Mouse (Mus musculus) spleen, postnatal 14 days (tissue): ENCODE results near the gene Nhlrc1.

ENCODE experiments used
- DNase-seq, 2 experiments: peaks; one replicate each; pipeline ENCODE4 v3.0.0; 2021 to 2022; ENCODE audit warnings: low spot score in 2 of 2

Gene Nhlrc1

DNA sequence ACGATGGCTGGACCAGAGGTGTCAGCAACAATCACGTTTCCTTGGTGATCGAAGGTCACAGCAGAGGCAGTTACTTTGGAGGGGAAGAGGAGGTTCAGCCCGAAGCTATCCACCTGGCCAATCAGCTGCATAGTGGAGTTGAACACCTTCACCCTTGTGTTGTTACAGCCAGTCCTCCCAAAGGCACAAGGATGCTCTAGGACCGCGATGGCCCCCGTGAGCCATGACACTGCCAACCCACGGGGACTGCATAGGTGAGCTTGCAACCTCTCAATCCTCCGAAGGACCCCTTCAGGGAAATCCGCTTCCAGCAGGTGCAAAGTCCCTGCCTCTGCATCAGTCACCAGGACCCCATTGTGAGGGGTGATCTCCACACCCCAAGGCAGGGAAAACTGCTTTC is 910 bp downstream of the Nhlrc1 start:
- DNase-seq, result no peak

- DNase-seq, result no peak
These were observed 13.1 kb downstream of the Nhlrc1 start for GRCm38 (mm10) chr13:47001590-47001989.

- DNase-seq, result no peak
These were observed 15.2 kb downstream of the Nhlrc1 start for GRCm38 (mm10) chr13:46999498-46999897.

DNA sequence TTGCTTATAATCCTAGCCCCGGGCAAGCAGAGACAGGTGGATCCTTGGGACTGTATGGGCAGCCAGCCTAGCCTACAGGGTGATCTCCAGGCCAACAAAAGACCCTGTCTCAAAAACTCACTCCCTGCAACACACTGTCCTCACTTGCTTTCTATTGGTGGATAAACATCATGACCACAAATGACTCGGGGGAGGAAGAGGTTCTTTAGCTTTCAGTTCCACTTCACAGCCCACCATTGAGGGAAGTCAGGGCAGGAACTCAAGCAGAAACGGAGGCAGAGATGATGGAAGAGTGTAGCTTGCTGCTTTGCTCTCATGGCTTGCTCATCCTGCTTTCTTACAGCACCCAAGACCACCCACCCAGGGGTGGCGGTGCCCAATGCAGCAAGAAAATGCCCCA is 17.3 kb downstream of the Nhlrc1 start:
- no peak for DNase-seq

DNA sequence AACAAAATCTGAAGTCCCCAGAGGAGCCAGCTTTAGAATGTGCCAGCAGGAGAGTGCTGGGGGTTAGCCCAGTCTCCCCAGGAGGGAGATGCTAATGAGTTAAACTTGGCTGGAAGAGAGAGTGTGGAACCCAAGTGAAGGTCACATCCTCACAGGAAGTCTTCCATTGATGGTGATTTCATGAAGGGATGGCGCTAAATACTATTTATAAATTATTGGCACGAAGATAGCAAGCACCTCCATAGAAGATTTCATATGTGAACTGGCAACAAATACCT is 21.4 kb downstream of the Nhlrc1 start:
- no peak for DNase-seq

DNA sequence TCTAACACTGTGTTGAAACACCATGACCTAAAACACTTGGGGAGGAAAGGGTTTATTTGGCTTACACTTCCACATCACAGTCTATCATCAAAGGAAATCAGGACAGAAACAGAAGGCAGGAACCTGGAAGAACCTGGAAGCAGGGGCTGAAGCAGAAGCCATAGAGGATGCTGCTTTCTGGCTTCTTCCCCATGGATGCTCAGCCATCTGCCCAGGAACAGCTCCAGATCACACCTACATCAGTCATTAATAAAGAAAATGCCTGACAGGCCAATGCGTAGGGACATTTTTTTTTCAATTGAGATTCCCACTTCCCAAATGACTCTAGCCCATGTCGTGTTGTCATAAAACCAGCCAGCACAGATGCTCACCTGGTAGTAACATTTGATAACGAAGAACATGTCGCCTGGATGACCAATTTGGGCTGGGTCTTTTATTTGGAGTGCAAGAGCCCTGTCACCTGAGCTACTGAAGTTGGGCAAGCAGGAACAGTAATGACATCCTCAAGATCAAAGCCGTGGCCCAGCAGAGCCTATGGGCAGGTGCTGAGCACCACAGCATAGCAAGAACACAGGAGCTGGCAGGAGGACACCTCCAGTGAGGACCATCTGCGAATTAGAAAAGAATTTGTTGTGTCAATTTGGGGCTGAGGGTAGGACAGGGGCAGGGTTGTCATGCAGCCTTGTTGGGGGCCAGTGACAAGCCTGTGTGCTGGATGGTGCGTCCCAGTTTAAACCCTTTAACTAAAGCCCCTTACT is 22.0 kb downstream of the Nhlrc1 start:
- DNase-seq, result no peak

DNA sequence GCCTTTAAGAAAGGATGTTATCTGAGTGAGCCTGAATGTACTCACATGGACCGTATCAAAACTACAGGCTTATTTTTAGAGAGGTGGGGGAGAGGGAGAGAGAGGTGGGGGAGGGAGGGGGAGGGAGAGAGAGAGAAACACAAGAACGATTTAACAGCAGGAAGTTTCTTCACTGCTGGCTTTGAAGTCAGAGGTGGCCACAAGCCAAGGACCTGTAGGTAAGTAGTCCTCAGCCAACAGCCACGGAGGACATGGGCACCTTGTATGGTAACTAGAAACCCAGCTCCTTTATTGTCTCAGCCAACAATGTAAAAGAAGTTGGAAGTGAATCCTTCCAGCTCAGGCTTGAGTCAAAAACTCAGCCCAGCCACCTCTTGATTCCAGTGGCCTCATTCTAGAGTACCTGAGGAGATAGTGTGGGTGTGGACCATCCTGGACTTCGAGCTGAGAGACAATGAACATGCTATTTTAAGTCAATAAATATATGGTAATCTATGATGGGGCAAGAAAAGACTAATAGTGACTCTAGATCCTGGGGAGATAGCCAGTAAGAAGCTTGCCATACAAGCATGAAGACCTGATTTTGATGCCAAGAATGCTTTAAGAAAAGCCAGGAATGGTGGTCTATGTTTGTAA is 24.2 kb downstream of the Nhlrc1 start:
- no peak for DNase-seq

GRCm38 (mm10) chr13:46987941-46988340 is 26.7 kb downstream of the Nhlrc1 start:
- no peak for DNase-seq

GRCm38 (mm10) chr13:46986208-46986607 is 28.4 kb downstream of the Nhlrc1 start:
- no peak for DNase-seq

GRCm38 (mm10) chr13:46983878-46984277 is 30.8 kb downstream of the Nhlrc1 start:
- DNase-seq, result no peak

- DNase-seq, result no peak
These were observed 34.7 kb downstream of the Nhlrc1 start for GRCm38 (mm10) chr13:46979836-46980490.

- DNase-seq, result no peak
These were observed 38.1 kb downstream of the Nhlrc1 start for GRCm38 (mm10) chr13:46976532-46976931.

GRCm38 (mm10) chr13:46975930-46976329 is 38.7 kb downstream of the Nhlrc1 start:
- no peak for DNase-seq

- DNase-seq, result no peak
These were observed 39.6 kb downstream of the Nhlrc1 start for GRCm38 (mm10) chr13:46975031-46975551.

GRCm38 (mm10) chr13:46970286-46970945 is 44.2 kb downstream of the Nhlrc1 start:
- no peak for DNase-seq

DNA sequence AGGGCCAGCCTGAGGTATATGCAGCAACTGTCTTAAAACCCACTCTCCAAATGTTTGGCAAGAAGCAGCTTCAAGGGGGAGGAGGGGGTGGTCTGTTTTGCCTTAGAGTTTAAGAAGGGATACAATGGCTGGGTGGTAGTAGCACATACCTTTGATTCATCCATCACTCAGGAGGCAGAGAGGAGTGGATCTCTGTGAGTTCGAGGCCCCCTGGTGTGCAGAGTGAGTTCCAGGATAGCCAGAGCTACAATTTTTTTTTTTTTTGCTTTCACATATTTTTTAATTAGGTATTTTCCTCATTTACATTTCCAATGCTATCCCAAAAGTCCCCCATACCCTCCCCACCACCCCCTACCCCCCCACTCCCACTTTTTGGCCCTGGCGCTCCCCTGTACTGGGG is 46.0 kb downstream of the Nhlrc1 start:
- no peak for DNase-seq

GRCm38 (mm10) chr13:46967308-46967707 is 47.3 kb downstream of the Nhlrc1 start:
- DNase-seq, result no peak
